Mouse (Mus musculus) kidney, postnatal 14 days (tissue): Measurements from ENCODE around the gene Olfr1367.

Source experiments
- DNase-seq: peaks from one replicate; pipeline ENCODE4 v3.0.0; 2022; ENCODE audit warnings: mixed read lengths

Gene Olfr1367

DNA sequence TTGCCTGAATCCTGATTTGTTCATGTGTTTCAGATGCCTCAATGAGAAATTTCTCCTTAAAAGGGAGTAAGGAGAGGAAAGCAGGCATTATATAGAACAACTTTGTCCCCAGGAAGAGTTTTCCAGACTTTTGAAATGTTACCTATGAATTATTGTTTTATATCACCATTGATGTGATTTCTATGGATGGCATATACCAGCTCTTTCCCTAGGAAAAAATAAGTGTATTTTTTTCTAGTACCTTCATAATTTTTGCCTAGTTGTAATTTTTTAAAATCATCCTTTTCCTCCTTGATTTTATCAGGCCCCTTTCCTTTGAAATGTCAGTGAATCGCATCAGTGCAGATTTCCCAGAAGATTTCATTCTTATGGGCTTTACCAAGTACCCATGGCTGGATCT, at the start of gene Olfr1367:
Gene Olfr1367, plus strand, starts transcription at position 301 of the 400 bp plus-strand sequence.
- no peak for DNase-seq

DNA sequence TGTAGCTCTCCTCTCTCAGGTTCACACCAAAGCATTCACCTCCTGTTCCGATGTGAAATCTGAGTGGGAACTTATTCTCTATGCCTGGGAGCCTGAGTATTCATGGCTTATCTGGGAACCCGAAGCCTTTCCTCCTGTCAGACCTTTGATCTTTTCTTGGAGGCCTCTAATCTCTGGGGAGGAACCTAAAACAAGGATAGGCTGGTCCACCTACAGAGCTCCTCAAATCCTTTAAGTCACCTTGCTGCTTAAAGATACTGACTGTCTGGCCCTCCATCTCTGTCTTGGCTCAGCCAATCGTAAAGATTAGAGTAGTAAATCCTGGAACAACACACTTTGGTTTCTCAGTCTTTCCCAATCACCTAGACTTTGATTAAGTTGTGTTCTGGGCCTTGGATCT, 48.2 kb upstream of the Olfr1367 start:
- no peak for DNase-seq

DNA sequence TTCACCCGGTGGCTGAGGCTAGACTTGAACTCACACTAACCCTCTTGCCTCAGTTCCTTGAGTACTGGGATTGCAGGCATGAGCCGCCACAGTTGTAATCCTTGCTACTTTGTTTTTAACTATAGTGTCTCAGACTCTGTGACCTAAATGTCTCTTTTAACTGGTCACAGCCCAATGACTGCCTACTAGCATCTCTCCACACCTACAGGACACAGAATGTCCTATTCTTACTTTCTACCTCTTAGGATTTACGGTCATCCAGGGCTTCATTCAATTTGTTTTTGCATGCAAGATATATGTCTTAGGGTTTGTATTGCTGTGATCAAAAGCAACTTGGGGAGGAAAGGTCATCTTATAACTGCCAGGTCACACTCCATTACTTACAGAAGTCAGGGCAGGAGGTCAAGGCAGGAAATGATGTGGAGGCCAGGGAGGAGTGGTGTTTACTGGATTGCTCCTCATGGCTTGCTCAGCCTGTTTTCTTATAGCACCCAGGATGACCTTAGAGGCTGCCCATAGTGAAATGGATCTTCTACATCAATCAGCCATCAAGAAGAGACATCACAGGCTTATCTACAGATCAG, 42.1 kb upstream of the Olfr1367 start:
- no peak for DNase-seq

DNA sequence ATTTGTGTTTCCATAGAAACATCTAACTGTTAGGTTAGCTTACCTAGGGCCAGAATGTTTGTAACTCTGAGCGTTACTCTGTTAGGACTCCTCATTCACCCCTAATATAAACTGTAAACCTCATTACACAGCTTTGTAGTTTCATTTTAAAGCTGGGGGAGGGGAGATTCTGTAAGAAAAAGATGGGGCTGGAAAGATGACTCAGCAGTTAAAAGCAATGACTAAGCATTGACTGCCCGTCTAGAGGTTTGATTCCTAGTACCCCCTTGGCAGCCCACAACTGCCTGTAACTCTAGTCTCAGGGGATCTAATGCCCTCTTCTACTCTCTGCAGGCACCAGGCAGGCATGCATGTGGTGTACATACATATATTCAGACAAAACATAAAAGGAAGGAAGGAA, 36.9 kb upstream of the Olfr1367 start:
- no peak for DNase-seq

DNA sequence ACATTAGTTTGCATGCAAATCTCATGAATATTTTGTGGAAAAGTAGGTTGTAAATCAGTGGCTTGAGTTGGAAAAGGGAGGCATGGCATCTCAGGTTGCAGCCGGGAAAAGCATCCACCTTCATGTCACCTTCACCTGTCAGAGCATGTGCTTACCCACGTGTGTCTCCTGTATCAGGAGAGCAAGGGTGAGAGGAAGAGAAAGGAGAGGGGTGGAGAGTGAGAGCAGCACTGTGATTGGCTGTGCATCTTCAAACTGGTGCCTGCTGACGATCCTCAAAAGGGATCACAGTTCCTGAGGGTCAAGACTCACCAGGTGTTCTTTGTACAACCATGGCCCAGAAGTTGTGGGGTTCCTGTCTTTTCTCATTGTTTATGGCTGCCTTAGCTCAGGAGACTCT, 34.8 kb upstream of the Olfr1367 start, which contains the start of gene Gpx6:
Gene Gpx6, plus strand, starts transcription at position 200 of the 400 bp plus-strand sequence.
- peak; percentile 21 for DNase-seq

DNA sequence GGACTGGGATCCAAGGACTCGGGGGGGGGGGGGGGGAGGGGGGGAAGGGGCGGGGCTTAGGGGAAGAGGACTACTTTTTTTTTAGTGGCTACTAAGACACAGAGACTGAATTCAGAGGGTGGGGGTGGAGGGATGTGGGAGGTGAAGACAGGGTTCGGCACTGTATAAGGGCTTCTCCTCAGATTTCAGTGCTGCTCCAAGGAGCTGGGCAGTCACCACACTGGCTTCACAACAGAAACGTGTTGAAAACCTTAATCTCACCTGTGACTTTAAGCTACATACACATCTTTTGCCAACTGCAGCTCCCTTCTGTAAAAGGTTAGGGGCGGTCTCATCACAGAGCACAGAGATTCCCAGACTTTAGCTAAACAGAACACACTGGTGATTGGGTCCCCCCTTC, 33.9 kb upstream of the Olfr1367 start:
- no peak for DNase-seq

DNA sequence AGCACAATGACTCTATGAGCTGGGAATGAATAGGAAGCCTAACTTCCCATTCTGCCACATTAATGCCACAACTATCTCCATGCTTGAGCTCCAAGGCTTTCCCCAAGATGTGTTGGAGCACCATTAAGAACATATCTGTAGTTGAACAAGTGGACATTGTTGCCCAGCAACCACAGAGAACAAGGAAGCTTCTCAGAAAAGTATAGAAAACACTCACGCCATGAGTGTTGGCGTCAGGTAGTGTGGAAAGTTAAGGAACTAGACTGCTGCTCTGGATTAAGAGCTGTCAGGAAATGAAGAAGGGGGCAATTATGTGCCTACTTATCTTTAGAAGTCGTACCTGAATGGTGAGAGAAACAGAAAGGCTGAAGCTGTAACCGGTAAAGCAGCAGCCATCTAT, 32.8 kb upstream of the Olfr1367 start:
- no peak for DNase-seq

DNA sequence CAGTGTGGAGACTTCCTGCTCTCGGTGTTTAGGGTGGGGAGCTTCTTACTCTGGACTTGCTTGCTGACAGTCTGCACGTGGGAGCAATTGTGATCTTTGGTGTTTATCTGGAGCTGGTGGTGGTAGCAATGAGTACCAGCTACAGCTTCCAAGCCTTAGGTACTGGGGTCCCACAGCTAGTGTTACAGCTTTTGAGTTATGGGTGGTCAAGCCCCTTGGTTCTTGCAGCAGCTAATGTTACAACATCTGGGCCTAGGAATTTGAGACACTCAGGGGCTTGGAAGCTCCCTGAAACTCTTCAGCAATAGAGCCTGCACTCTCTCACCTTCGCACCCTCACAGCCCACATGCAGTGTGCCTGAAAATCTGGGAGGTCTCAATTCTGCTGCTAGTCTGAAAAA, 26.4 kb upstream of the Olfr1367 start:
- DNase-seq: no peak

DNA sequence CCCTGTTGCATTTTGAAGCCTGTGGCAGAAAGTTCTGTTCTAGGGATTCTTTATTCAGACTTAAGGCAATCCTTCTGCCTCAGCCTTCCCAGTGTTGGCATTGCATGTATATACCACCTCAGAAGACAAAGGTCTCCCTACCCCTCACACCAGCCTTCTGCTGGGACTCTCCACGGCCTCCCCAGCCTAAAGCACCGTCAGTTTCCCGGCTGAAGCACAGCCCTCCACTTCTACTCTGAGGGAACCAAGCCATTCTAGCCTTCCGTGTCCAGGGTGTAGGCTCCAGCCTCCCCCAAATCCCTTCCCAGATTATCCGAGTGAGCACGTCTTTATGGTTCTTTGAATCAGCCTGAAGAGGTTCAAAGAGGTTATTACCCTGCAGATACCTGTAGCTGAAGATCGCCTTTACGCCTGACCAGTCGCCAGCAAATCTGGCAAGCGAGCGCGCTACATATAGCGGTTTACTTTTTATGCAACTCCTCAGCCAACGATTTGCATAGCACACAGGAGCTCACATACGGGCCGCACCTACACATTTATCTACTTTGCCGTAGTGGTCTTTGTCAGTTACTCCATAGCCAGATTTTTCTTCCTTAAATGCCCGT, 24.7 kb upstream of the Olfr1367 start:
- DNase-seq: no peak

DNA sequence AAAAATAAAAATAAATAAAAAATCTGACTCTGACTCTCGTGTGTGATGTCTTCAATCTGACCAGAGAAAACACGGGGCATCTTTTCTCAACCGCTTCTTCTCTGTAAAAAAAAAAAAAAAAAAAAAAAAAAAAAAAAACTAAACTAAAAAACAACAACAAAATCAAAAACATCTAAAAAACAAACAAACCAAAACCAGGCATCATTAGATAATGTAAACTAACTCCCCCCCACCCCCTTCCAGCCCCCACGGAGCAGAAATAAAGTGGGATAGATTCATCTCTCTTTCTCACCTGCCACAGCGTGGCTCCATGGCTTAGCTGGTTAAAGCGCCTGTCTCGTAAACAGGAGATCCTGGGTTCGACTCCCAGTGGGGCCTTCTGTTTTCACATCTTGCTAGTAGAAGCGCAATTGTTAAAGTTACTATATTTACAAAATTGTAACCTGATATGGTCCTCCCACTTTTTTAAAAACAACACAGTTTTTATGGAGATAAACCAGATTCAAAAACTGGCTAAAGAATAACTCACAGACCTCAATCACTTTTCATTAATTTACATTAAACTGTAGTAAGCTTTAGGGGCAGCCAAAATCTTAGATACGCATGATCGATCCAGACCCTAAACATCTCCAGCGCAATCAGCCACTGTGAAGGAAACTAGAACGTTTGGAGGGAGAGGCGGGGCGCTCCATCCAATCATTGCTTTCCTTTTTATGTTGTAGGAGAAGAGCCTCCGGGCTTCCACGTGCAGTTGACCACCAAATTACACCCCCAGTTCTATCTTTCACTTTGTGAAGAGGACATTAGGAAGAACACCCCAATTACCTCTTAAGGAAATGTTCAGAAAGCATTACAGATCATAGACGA, 24.0 kb upstream of the Olfr1367 start:
- no peak for DNase-seq

DNA sequence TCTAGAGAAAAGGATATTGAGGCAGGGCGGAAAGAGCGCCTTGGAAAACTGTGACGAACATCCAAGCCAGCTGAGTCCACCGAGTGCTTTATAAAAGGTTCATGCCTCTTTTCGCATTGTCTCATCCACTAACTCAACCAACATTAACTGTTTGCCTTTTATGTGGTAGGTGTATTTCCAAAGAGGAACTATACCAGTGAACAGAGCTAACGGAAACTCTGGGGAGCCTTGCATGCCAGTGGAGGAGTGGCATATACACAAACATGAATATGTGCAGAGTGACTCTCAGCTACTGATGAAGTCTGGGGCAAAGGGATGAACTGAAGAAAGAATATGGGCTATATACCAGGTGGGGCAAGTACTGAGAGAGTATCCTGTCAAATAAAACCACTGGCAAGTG, 23.3 kb upstream of the Olfr1367 start:
- no peak for DNase-seq

DNA sequence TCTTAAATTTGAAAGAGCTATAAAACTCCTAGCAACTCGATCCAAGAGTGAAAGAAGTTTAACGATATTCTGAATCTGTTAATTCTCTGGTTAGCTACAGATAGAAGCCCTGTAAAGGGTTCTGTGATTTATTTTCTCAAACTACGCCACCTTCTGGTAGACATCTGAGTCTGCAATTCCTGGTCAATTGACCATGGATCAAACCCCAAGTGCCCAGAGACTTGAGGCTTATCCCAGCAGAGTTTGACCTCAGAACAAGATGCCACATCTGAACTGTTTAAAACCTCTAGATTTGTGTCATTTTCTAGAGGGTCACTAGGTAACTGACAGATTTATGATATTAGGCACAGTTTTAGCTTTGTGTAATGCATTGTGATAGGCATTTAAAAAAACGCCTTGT, 20.5 kb upstream of the Olfr1367 start:
- DNase-seq: peak; percentile 10

DNA sequence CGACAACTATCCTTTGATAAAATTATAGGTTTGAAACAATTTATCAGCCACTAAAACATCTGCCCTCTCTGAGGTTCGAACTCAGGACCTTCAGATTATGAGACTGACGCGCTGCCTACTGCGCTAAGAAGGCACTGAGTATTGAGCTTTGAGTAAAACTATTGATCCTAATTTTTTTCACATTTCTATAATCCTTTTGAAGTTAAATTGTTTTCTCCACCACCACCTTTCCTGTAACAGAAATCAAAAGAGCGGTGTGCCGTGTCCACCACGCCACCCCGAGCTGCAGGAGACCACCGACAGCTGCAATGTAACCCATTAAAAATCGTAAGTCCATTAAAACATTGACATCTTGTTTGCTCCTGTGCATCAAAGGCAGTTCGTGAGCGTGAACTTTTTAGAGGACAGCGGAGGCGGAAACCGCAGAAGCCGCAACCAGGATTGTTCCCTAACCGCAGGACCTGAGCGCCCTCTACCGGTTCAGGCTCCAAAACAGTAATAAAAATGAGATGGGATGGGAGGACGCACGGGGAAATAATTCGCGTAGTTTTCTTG, 20.0 kb upstream of the Olfr1367 start:
- DNase-seq: peak; percentile 85

DNA sequence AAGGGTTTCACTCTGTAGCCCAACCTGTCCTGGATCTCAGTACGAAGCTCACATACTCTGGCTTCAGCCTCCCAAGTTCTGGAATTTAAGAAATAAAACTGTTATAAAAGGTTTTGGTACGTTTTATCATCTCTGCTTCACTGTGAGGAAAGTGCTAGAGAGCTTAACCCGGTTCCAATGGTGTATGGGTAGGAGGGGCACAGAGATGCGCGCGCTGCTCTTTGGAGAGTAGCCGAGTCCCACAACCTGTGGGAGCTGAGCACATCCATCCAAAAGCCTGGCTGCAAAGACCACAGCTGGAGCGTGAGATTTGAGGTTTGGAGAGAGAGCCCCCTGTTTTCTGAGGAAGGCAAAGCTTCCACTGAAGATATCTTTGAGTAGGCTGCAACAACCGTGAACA, 19.3 kb upstream of the Olfr1367 start:
- no peak for DNase-seq

DNA sequence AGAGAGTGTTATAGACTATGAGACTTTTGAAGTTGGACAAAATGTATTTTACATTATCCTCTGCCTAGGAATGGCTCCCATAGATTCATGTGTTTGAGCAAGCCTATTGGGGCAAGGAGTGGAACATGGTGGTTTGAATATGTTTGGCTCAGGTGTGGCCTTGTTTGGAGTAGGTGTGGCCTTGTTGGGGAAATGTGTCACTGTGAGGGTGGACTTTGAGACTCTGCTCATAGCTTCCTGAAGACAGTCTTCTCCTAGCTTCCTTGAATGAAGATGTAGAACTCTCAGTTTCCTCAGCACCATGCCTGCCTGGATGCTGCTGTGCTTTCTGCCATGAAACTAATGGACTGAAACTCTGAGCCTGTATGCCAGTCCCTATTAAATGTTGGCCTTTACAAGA, 3.9 kb downstream of the Olfr1367 start:
- no peak for DNase-seq

DNA sequence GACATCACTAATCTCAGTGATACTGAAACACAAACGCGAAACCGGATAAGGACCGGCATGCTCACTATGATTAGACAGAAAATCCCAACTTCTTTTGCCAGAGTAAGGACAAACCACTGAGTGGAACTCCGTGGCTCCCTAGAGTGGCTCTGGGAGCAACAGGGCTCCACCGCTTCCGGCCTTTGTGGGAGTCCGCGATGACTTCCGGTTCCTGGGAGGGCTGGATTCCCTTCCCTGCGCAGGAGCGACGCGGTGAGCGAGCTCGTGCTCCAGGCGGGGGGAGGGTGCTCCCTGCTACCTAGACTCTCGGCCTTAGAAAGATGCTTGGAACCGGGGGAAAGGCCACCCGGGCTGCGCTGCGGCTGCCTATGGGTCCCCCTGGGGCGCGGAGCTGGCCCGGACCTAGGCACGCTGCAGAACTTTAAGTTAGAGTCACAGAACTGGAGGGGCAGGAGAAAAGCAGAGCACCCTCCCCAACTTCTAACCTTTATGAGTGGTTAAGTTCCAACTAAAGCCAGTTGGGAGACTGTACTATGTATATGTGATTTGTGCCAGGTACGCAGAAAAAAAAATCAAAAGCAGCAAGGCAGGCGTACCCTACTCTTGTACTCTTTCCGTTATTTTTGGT, 16.0 kb downstream of the Olfr1367 start, which contains the start of gene Zscan12:
Gene Zscan12, plus strand, starts transcription at position 200 of the 628 bp plus-strand sequence.
- DNase-seq: peak; percentile 94

DNA sequence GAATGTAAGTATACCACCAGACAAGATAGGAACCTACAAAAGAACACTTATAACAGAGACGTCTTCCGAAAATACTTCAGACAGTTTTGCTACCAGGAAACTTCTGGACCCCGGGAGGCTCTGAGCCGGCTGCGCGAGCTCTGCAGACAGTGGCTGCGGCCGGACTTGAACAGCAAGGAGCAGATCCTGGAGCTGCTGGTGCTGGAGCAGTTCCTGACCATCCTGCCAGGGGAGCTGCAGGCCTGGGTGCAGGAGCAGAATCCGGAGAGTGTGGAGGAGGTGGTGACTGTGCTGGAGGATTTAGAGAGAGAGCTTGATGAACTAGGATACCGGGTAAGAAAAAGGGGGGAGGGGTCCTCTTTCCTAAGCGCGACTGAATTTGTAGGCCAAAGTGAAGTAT, 17.0 kb downstream of the Olfr1367 start:
- DNase-seq: no peak

DNA sequence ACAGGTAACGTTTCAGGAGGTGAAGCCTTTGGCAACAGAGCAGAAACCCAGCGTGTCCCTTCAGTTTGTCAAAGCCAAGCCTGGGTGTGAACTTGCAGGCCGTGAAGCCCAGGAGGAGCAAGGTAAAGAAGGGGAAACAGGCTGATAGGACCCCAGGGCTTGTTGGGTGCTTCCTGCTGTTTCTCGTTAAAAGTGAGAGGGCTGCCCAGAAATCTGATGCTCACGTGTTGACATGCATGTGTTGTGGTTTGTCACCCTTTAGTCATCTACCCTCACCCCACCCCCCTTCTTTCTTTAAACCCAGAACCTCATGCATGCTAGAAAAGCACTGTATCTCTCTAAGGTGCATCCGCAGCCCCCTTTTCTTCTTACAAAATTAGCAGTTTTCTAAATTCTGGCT, 19.9 kb downstream of the Olfr1367 start:
- DNase-seq: no peak

DNA sequence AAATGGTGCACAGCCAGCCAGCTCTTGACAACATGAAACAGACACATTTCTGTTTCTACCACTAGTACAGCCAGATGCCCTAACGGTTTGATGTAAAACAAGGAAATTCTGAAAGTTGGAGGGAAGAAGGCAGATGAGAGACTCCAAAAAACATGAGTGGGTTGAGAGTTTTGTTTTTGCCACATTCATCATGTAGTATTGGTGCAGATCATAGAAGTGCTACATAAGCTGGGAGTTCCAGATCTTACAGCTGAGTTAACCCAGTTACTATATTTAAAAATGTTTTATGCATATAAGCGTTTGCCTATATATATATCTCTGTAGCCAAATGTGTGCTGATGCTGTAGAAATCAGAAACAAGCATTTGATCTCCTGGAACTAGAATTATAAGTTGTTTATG, 26.0 kb downstream of the Olfr1367 start:
- no peak for DNase-seq

DNA sequence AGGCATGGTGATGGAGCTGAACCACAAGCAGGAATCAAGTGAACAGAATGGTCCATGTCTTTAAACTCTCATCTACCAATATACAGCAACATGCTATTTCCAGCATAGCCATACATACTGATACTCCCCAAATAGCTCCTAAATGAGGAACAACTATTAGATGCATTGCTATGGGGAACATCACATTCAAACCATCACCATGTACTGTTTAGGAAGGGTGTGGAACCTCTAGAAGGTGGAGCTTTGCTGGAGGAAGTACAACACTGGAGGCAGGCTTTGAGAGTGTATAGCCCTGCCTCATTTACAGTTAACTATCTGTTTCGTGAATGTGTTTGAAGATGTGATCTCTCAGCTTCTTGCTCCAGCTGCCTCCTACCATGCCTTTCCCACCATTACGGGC, 31.1 kb downstream of the Olfr1367 start:
- no peak for DNase-seq

DNA sequence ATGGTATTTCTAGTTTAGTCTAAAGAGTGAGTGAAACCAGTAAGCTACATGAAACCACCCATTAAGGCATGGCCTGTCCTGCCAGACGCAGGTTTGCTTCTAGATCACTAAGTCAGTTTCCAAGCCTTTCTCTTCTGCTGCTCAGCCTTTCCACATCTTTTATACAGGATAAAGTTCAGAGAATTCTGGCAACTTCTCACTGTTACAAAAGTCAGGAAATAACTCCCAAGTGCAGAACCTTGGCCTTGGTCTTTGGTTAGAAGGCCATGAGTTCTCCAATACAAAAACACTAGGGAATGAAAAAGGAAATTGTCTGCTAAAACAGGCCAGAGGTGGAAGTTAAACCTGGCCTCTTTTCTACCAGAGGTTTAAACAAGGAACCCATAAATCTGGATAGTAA, 48.5 kb downstream of the Olfr1367 start:
- DNase-seq: no peak

DNA sequence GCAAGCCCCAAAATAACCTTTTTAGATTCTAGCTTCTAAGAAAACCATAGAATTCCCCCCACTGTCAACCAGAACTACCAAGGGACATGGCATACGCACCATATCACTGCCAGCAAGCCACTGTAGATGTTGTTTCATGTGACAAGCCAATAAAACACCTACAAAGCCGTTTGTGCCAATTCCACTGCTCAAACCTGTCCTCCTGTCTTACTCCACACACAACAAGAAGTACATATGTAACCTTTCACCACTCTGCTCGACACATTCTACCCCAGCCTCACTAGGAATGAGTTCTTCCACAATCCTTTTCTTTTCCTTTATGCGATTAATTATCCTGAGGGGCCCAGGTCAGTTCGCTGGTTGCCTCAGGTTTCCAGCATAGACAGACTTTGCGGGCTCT, 48.9 kb downstream of the Olfr1367 start:
- no peak for DNase-seq

DNA sequence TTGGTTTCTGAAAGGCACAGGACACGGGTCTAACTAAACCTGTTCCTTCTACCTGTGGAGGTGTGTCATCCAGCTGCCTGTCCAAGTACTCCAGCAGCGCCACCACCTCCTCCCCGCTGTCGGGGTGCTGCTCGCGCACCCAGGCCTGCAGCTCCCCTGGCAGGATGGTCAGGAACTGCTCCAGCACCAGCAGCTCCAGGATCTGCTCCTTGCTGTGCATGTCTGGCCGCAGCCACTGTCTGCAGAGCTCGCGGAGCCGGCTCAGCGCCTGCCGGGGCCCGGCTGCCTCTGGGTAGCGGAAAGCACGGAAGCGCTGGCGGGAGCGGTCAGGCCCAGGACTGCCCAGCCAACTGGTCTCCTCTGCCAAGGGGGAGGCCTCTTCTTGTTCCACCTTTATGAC, 49.3 kb downstream of the Olfr1367 start:
- peak; percentile 27 for DNase-seq
